Mouse (Mus musculus): ENCODE data around the gene Lrriq1.

Gene Lrriq1

GRCm38 (mm10) chr10:103028253-103029131, 207.6 kb downstream of the Lrriq1 start:
- DNase-seq: peak; percentile 18 to 20

- peak; percentile 16 to 41 for DNase-seq
These were observed 208.2 kb downstream of the Lrriq1 start for GRCm38 (mm10) chr10:103027931-103028252.

GRCm38 (mm10) chr10:103027226-103027930, 208.7 kb downstream of the Lrriq1 start:
- DNase-seq: peak in 1 of 2 experiments; percentile 16

DNA sequence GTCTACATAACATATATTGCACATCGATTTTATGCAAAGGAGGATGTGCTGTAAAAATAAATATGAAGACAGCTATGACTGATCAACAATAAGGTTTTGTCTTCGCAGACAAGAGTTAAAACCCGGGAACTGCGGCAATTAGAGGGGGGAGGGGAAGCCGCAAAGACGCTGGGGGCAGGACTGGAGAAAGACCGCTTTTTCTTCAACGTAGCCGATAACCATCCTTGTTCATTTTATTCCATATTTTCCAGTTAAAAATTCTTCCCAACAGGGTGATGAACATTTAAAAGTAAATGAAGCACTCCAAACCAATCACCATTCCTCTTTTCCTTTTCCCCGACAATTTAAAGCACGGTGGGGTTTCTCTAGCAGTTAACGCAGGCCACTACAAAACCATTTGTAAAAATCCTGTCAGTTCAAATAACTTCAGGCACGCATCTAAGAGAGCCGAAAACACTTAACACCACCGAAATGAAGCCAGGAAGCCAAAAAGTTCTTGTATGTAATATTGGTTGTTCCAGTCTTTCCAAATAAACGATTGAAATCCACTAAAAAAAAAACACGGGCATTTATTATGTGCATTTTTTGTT, 209.4 kb downstream of the Lrriq1 start:
- peak; percentile 16 to 62 for DNase-seq

GRCm38 (mm10) chr10:103002556-103002955, 233.6 kb downstream of the Lrriq1 start:
- no peak for DNase-seq

DNA sequence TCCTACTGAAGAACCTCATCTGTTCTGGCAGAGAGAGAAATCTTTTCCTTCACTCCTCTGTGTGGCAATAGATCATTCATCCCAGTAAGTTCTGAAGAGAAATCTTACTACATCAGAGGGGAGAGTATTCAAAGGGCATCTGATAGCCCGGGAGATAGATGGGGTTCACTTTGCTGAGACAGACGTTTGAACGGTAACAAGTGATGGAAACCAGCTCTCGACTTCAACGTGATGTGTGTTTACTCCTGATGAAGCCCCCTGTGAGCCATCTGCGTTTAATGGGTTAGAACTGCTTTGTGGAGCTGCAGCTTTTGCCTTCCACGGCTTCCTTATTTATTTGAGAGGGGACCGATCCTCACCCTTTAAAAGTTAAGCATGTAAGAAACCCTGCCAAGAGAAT, 235.2 kb downstream of the Lrriq1 start:
- no peak for DNase-seq

DNA sequence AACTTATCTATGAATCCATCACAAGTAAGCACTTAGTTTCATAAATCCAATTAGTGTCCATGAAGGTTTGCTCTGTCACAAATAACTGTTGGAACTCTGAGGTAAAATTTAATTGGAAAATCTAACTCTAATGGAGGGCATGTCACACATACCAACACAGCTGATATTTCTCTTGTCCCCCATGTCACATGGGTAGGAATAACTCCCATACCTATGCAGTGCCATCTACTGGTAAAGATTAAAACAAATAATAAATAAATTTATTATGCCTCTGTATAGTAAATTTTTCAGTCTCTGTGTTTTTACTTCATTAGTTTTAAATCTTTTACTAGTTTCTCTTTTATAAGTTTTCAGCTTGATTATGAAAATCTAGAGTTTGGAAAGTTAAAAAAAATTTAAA, 236.5 kb downstream of the Lrriq1 start:
- no peak for DNase-seq

Measured in cerebellum, postnatal 14 days (tissue).